Mouse (Mus musculus) CH12.LX (cell line): ENCODE data around the gene Dennd2d. TPM values are rescaled to one million over a fixed set of nuclear protein-coding genes. Genes with fewer than 3 reads are reported as not detected.

Experiments used
- DNase-seq: peaks from one replicate; pipeline ENCODE4 v3.0.0-alpha.2; 2013; ENCODE audit errors: extremely low read depth
- H3K27ac ChIP-seq: 2 replicates; pipeline ENCODE4 v1.5.1; 2012; ENCODE audit warnings: low read depth, mild to moderate bottlenecking, control low read depth, moderate library complexity; ENCODE audit not compliant: insufficient read depth
- H3K27me3 ChIP-seq: replicated peaks from 2 replicates; pipeline ENCODE3; 2012; ENCODE audit warnings: inconsistent platforms
- H3K36me3 ChIP-seq, 2 experiments: replicated peaks in 1 of 2; 2 replicates each; pipeline versions ENCODE3 to v1.6.1; 2012; ENCODE audit warnings: inconsistent platforms in 1 of 2, low read length in 1 of 2, mild to moderate bottlenecking in 1 of 2, mixed read lengths in 1 of 2, moderate library complexity in 1 of 2; ENCODE audit not compliant: control insufficient read depth in 1 of 2, insufficient read depth in 1 of 2
- H3K4me1 ChIP-seq, 2 experiments: 2 replicates each; pipeline ENCODE4 v1.6.1; 2012; ENCODE audit warnings: inconsistent platforms in 1 of 2, moderate library complexity in 1 of 2; ENCODE audit not compliant: insufficient read depth in 2 of 2, control insufficient read depth in 1 of 2
- H3K4me2 ChIP-seq: 2 replicates; pipeline ENCODE4 v1.6.1; 2012; ENCODE audit warnings: low read depth, mild to moderate bottlenecking, control low read depth; ENCODE audit not compliant: poor library complexity, insufficient read depth, severe bottlenecking
- H3K4me3 ChIP-seq, 3 experiments: fragments of 150-350 bp in 1 of 3; sonication (generic) in 1 of 3; replicated peaks in 1 of 3; 2 replicates each; pipeline versions ENCODE3 to v1.5.1; 2011 to 2012; ENCODE audit warnings: low read depth in 2 of 3, low read length in 2 of 3, mild to moderate bottlenecking in 2 of 3, moderate library complexity in 2 of 3, control low read depth in 1 of 3, improper control_type of control experiment in 1 of 3, inconsistent platforms in 1 of 3, mixed read lengths in 1 of 3; ENCODE audit not compliant: poor library complexity in 1 of 3
- H3K79me2 ChIP-seq: replicated peaks from 2 replicates; pipeline ENCODE4 v1.6.1; 2012; ENCODE audit warnings: mild to moderate bottlenecking, moderate library complexity; ENCODE audit not compliant: control insufficient read depth, poor library complexity, insufficient read depth, severe bottlenecking; ENCODE audit errors: extremely low read depth
- H3K9ac ChIP-seq: 2 replicates; pipeline ENCODE4 v1.6.1; 2012; ENCODE audit warnings: low read depth, mild to moderate bottlenecking, control low read depth, moderate library complexity; ENCODE audit not compliant: insufficient read depth
- H3K9me3 ChIP-seq: replicated peaks from 2 replicates; pipeline ENCODE3; 2012; ENCODE audit warnings: low read length, inconsistent platforms, mixed read lengths
- BHLHE40 ChIP-seq: IDR thresholded peaks from 2 replicates; pipeline ENCODE4 v1.6.1; 2011; ENCODE audit warnings: mild to moderate bottlenecking, low read depth, low read length, improper control_type of control experiment
- CHD1 ChIP-seq: IDR thresholded peaks from 2 replicates; pipeline ENCODE4 v1.6.1; 2012; ENCODE audit warnings: low read depth, low read length, improper control_type of control experiment, inconsistent platforms
- CHD2 ChIP-seq: IDR thresholded peaks from 2 replicates; pipeline ENCODE4 v1.6.1; 2011; ENCODE audit warnings: low read length, improper control_type of control experiment
- E2F4 ChIP-seq: IDR thresholded peaks from 2 replicates; pipeline ENCODE4 v1.6.1; 2011; ENCODE audit warnings: low read depth, low read length, improper control_type of control experiment; ENCODE audit not compliant: insufficient replicate concordance
- ELF1 ChIP-seq: IDR thresholded peaks from 2 replicates; pipeline ENCODE4 v1.6.1; 2014; ENCODE audit warnings: low read depth, mild to moderate bottlenecking, inconsistent platforms, low read length, improper control_type of control experiment
- HCFC1 ChIP-seq: IDR thresholded peaks from 2 replicates; pipeline ENCODE4 v1.6.1; 2012; ENCODE audit warnings: low read depth, mild to moderate bottlenecking, inconsistent platforms, low read length, improper control_type of control experiment
- IRF4 ChIP-seq: IDR thresholded peaks from 2 replicates; pipeline ENCODE4 v1.6.1; 2014; ENCODE audit warnings: low read depth, mild to moderate bottlenecking, inconsistent platforms, low read length, improper control_type of control experiment
- KAT2A ChIP-seq: IDR thresholded peaks from 2 replicates; pipeline ENCODE4 v1.6.1; 2012; ENCODE audit warnings: low read length, improper control_type of control experiment, inconsistent platforms; ENCODE audit not compliant: insufficient replicate concordance
- MAZ ChIP-seq: IDR thresholded peaks from 2 replicates; pipeline ENCODE4 v1.6.1; 2012; ENCODE audit warnings: low read depth, mild to moderate bottlenecking, inconsistent platforms, low read length, improper control_type of control experiment, moderate library complexity
- MXI1 ChIP-seq: IDR thresholded peaks from 2 replicates; pipeline ENCODE4 v1.6.1; 2011; ENCODE audit warnings: mild to moderate bottlenecking, low read depth, low read length, improper control_type of control experiment
- NELFE ChIP-seq: IDR thresholded peaks from 2 replicates; pipeline ENCODE4 v1.6.1; 2011; ENCODE audit warnings: low read depth, low read length, improper control_type of control experiment
- NRF1 ChIP-seq: IDR thresholded peaks from 2 replicates; pipeline ENCODE4 v1.6.1; 2014; ENCODE audit warnings: low read depth, mild to moderate bottlenecking, inconsistent platforms, low read length, improper control_type of control experiment, moderate library complexity
- PAX5 ChIP-seq: IDR thresholded peaks from 2 replicates; pipeline ENCODE4 v1.6.1; 2012; ENCODE audit warnings: low read length, inconsistent platforms, mixed read lengths
- POLR2AphosphoS2 ChIP-seq: IDR thresholded peaks from 2 replicates; pipeline ENCODE4 v1.6.1; 2011; ENCODE audit warnings: low read depth, low read length, improper control_type of control experiment
- RCOR1 ChIP-seq: conservative IDR thresholded peaks from 2 replicates; pipeline ENCODE4 v1.6.1; 2012; ENCODE audit warnings: low read depth, mild to moderate bottlenecking, inconsistent platforms, low read length, improper control_type of control experiment
- USF2 ChIP-seq: conservative IDR thresholded peaks from 2 replicates; pipeline ENCODE4 v1.6.1; 2011; ENCODE audit warnings: low read depth, low read length, improper control_type of control experiment
- dilution Hi-C: fragments of 300-500 bp; cut with MboI; formaldehyde crosslinking; loops from 2 replicates; pipeline ENCODE4 v1.14.3; 2020; ENCODE audit warnings: low sequenced_read_pairs; ENCODE audit not compliant: extremely low pct_unique_long_range_greater_than_20kb, extremely low pct_ligation_motif_present
- in situ Hi-C: fragments of 300-500 bp; cut with MboI; formaldehyde crosslinking; loops from 3 replicates; pipeline ENCODE4 v1.14.3; 2019; ENCODE audit warnings: low sequenced_read_pairs, low pct_ligation_motif_present, low pct_unique_long_range_greater_than_20kb, mixed read lengths
- polyA plus RNA-seq: library from polyadenylated mRNA; unstranded; fragments of >175 nt; gene quantifications from 2 replicates; pipeline ENCODE4 v1.2.1, GENCODE M21; 2012; ENCODE audit warnings: low read depth; ENCODE audit not compliant: insufficient read length
- total RNA-seq, 2 experiments: library from RNA; depleted of rRNA; stranded (reverse); fragments of 300-350 nt in 1 of 2; fragments of >200 nt in 1 of 2; gene quantifications; 2 replicates each; pipeline ENCODE4 v1.2.3; 2012 to 2014

Gene Dennd2d
- total and polyA plus RNA-seq, 3 experiments = 30.4 to 39.8 (median 38.2) TPM

GRCm38 (mm10) chr3:106496996-106497395 lies 14.8 kb downstream of the Dennd2d start:
- dilution Hi-C loops = no loop called here
- Histone ChIP-seq H3K4me3 (no peak overlapping the region), H3K27ac (no peak overlapping the region)

GRCm38 (mm10) chr3:106500510-106500909 lies 18.3 kb downstream of the Dennd2d start:
- Histone ChIP-seq H3K79me2 (no peaks in the 10 kb centered on the region), H3K4me1 (peaks cover 0 to 7% of the 10 kb centered on the region in 2 experiments; a peak in 2 of 4 replicates), H3K27me3 (no peaks in the 10 kb centered on the region)
- DNase-seq = no peak
- TF ChIP-seq BHLHE40 = no peak
- no peak for TF ChIP-seq IRF4
- TF ChIP-seq CHD1 = no peak
- no peak for TF ChIP-seq POLR2AphosphoS2
- no peak for TF ChIP-seq USF2
- no peak for TF ChIP-seq HCFC1
- TF ChIP-seq RCOR1 = no peak
- no peak for TF ChIP-seq PAX5
- TF ChIP-seq CHD2 = no peak
- TF ChIP-seq E2F4 = no peak
- TF ChIP-seq, all 38 proteins: peak for 0
- no peaks in the 10 kb centered on the region for H3K9me3 ChIP-seq
- in situ Hi-C loops (no loop called here), dilution Hi-C loops (no loop called here)
- H3K4me3 ChIP-seq = no peak overlapping the region
- H3K36me3 ChIP-seq = peaks cover 55 to 95% of the 10 kb centered on the region in 2 experiments
- H3K4me2 ChIP-seq = no peak overlapping the region
- no peak overlapping the region for H3K9ac ChIP-seq
- no peak overlapping the region for H3K27ac ChIP-seq

More at GRCm38 (mm10) chr3:106496996-106497395, 14.8 kb downstream of the Dennd2d start:
- Histone ChIP-seq H3K36me3 (peaks cover 76 to 97% of the 10 kb centered on the region in 2 experiments), H3K4me1 (peaks cover 5 to 29% of the 10 kb centered on the region in 2 experiments), H3K4me2 (no peak overlapping the region), H3K79me2 (no peaks in the 10 kb centered on the region)
- no peak for DNase-seq
- TF ChIP-seq NRF1 (no peak), MXI1 (no peak), NELFE (no peak), KAT2A (no peak)
- TF ChIP-seq, all 38 proteins: peak for 0
- Histone ChIP-seq H3K9me3 (no peaks in the 10 kb centered on the region), H3K27me3 (no peaks in the 10 kb centered on the region), H3K9ac (no peak overlapping the region)
- in situ Hi-C loops = loop anchor here (25.0 kb wide), 1 partner anchor 390 kb away; no protein-coding TSS in a partner anchor

GRCm38 (mm10) chr3:106502892-106503291 lies 20.7 kb downstream of the Dennd2d start:
- Histone ChIP-seq H3K4me1 (no peaks in the 10 kb centered on the region), H3K4me3 (no peak overlapping the region), H3K27me3 (no peaks in the 10 kb centered on the region), H3K36me3 (peaks cover 39 to 79% of the 10 kb centered on the region in 2 experiments), H3K9me3 (no peaks in the 10 kb centered on the region), H3K79me2 (no peaks in the 10 kb centered on the region), H3K27ac (no peak overlapping the region), H3K4me2 (no peak overlapping the region), H3K9ac (no peak overlapping the region)
- in situ Hi-C loops = no loop called here
- dilution Hi-C loops = no loop called here
- no peak for DNase-seq
- TF ChIP-seq ELF1 = no peak
- no peak for TF ChIP-seq MAZ
